Mouse (Mus musculus): ENCODE data around the gene Spesp1. TPM values are rescaled to one million over a fixed set of nuclear protein-coding genes. Genes with fewer than 3 reads are reported as not detected.

The Spesp1 gene
- total and polyA plus RNA-seq, 2 experiments from 2014 or later: not detected

DNA sequence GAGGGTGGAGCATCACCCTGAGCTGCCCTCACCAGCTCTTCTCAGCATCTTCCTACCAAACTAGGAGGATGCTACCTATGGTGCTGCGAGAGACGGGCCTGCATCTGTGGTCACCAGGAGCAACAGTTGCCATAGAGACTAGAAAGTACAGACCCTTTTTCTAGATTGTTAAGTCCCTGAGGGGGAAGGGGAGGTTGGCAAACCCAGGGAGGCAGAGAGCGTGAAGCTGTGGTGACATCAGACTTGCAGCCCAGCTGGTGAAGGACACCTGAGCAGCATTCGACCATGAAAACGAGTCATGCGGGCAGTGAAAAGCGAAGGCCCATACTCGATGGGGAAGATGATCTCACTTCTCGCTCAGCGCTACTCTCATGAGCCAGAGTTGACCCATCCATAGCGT, 24.0 kb downstream of the Spesp1 start:
- Histone ChIP-seq H3K4me1 (ENCODE audit: control insufficient read depth, insufficient read depth) (no peaks in the 10 kb centered on the region), H3K4me3 (ENCODE audit: low read depth, low read length) (no peak overlapping the region), H3K27me3 (ENCODE audit: control insufficient read depth, insufficient read depth, low read length) (no peaks in the 10 kb centered on the region), H3K9me3 (replicated peaks; ENCODE audit: control insufficient read depth, low read length) (peaks cover 8% of the 10 kb centered on the region; the same call in 1 of the 2 replicates), H3K36me3 (replicated peaks; ENCODE audit: control insufficient read depth, insufficient read depth, low read length) (no peaks in the 10 kb centered on the region), H3K4me2 (ENCODE audit: low read depth, low read length) (no peak overlapping the region), H3K27ac (ENCODE audit: low read depth) (no peak overlapping the region), H3K9ac (replicated peaks; ENCODE audit: low read depth, low read length) (no peak overlapping the region)
- 82% methylated on average over 11 of the region's 11 CpGs for WGBS
- ATAC-seq (ENCODE audit: insufficient read depth, low read depth) (no peak), DNase-seq (ENCODE audit: low spot score) (no peak)
- TF ChIP-seq EP300 (IDR thresholded peaks at IDR 0.05; ENCODE audit: low read depth): no peak
- no peak for TF ChIP-seq CTCF (IDR thresholded peaks at IDR 0.05; ENCODE audit: low read depth)

DNA sequence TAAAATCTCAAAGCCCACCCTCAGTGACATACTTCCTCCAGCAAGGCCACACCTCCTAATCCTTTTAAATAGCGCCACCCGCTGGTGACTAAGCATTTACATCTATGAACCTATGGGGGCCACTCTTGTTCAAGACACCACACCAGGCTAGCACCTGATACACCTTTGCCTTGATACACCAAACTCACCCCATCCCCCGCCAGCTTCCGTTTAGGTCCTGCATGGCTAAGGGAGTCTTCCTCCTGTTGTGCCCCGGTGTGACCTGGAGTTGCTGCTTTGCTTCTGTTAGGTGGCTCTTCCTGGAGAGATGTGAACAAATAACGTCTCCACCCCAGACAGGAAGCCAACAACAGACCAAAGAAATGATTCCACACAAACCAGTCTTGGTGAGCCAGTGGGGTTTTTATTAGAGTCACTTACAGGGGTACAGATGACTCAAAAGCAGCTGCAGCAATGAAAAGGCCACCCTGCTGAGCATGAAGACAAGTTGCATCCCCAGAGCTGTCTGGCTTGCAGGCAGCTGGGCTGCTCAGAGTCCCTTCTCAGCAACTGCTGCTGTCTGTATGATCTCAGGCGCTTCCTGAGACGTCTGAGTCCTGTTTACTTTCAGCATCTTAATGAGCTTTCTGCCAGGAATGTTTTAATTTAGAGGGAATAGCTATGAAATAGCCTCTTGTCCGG, 26.0 kb downstream of the Spesp1 start:
- H3K9ac ChIP-seq (replicated peaks; ENCODE audit: low read depth, low read length): no peak overlapping the region
- peaks cover 8% of the 10 kb centered on the region; the same call in 1 of the 2 replicates for H3K9me3 ChIP-seq (replicated peaks; ENCODE audit: control insufficient read depth, low read length)
- H3K4me2 ChIP-seq (ENCODE audit: low read depth, low read length): no peak overlapping the region
- no peak overlapping the region for H3K4me3 ChIP-seq (ENCODE audit: low read depth, low read length)
- ATAC-seq (ENCODE audit: insufficient read depth, low read depth) (no peak), DNase-seq (ENCODE audit: low spot score) (no peak)
- 67% methylated on average over 9 of the region's 9 CpGs for WGBS
- TF ChIP-seq CTCF (IDR thresholded peaks at IDR 0.05; ENCODE audit: low read depth): no peak
- TF ChIP-seq EP300 (IDR thresholded peaks at IDR 0.05; ENCODE audit: low read depth): no peak
- no peak overlapping the region for H3K27ac ChIP-seq (ENCODE audit: low read depth)
- no peaks in the 10 kb centered on the region for H3K4me1 ChIP-seq (ENCODE audit: control insufficient read depth, insufficient read depth)
- H3K27me3 ChIP-seq (ENCODE audit: control insufficient read depth, insufficient read depth, low read length): no peaks in the 10 kb centered on the region
- no peaks in the 10 kb centered on the region for H3K36me3 ChIP-seq (replicated peaks; ENCODE audit: control insufficient read depth, insufficient read depth, low read length)

- no peaks in the 10 kb centered on the region for H3K36me3 ChIP-seq (replicated peaks; ENCODE audit: control insufficient read depth, insufficient read depth, low read length)
- H3K9me3 ChIP-seq (replicated peaks; ENCODE audit: control insufficient read depth, low read length): no peaks in the 10 kb centered on the region
- H3K4me1 ChIP-seq (ENCODE audit: control insufficient read depth, insufficient read depth): no peaks in the 10 kb centered on the region
- TF ChIP-seq CTCF (IDR thresholded peaks at IDR 0.05; ENCODE audit: low read depth) (peak; percentile 50), EP300 (IDR thresholded peaks at IDR 0.05; ENCODE audit: low read depth) (no peak)
- no peak overlapping the region for H3K27ac ChIP-seq (ENCODE audit: low read depth)
- WGBS: 16% methylated on average over 3 of the region's 3 CpGs
- ATAC-seq (ENCODE audit: insufficient read depth, low read depth): no peak
- DNase-seq (ENCODE audit: low spot score): no peak
- H3K9ac ChIP-seq (replicated peaks; ENCODE audit: low read depth, low read length): no peak overlapping the region
- no peak overlapping the region for H3K4me2 ChIP-seq (ENCODE audit: low read depth, low read length)
- H3K4me3 ChIP-seq (ENCODE audit: low read depth, low read length): no peak overlapping the region
- no peaks in the 10 kb centered on the region for H3K27me3 ChIP-seq (ENCODE audit: control insufficient read depth, insufficient read depth, low read length)
These were observed 28.1 kb downstream of the Spesp1 start for GRCm38 (mm10) chr9:62253736-62254443.

GRCm38 (mm10) chr9:62250296-62250695, 31.7 kb downstream of the Spesp1 start:
- no peak overlapping the region for H3K4me3 ChIP-seq (ENCODE audit: low read depth, low read length)
- no peak overlapping the region for H3K27ac ChIP-seq (ENCODE audit: low read depth)
- no peak overlapping the region for H3K9ac ChIP-seq (replicated peaks; ENCODE audit: low read depth, low read length)
- H3K4me1 ChIP-seq (ENCODE audit: control insufficient read depth, insufficient read depth): no peaks in the 10 kb centered on the region
- WGBS: 76% methylated on average over 4 of the region's 4 CpGs
- ATAC-seq (ENCODE audit: insufficient read depth, low read depth) (no peak), DNase-seq (ENCODE audit: low spot score) (no peak)
- H3K9me3 ChIP-seq (replicated peaks; ENCODE audit: control insufficient read depth, low read length): no peaks in the 10 kb centered on the region
- TF ChIP-seq CTCF (IDR thresholded peaks at IDR 0.05; ENCODE audit: low read depth): no peak
- no peak for TF ChIP-seq EP300 (IDR thresholded peaks at IDR 0.05; ENCODE audit: low read depth)
- H3K36me3 ChIP-seq (replicated peaks; ENCODE audit: control insufficient read depth, insufficient read depth, low read length): no peaks in the 10 kb centered on the region
- no peak overlapping the region for H3K4me2 ChIP-seq (ENCODE audit: low read depth, low read length)
- H3K27me3 ChIP-seq (ENCODE audit: control insufficient read depth, insufficient read depth, low read length): no peaks in the 10 kb centered on the region

GRCm38 (mm10) chr9:62246380-62246942, 35.5 kb downstream of the Spesp1 start:
- no peak overlapping the region for H3K4me3 ChIP-seq (ENCODE audit: low read depth, low read length)
- 82% methylated on average over 4 of the region's 4 CpGs for WGBS
- no peak overlapping the region for H3K4me2 ChIP-seq (ENCODE audit: low read depth, low read length)
- DNase-seq (ENCODE audit: low spot score) (no peak), ATAC-seq (ENCODE audit: insufficient read depth, low read depth) (no peak)
- no peak overlapping the region for H3K9ac ChIP-seq (replicated peaks; ENCODE audit: low read depth, low read length)
- H3K27ac ChIP-seq (ENCODE audit: low read depth): no peak overlapping the region
- H3K4me1 ChIP-seq (ENCODE audit: control insufficient read depth, insufficient read depth): no peaks in the 10 kb centered on the region
- no peaks in the 10 kb centered on the region for H3K27me3 ChIP-seq (ENCODE audit: control insufficient read depth, insufficient read depth, low read length)
- no peaks in the 10 kb centered on the region for H3K9me3 ChIP-seq (replicated peaks; ENCODE audit: control insufficient read depth, low read length)
- H3K36me3 ChIP-seq (replicated peaks; ENCODE audit: control insufficient read depth, insufficient read depth, low read length): no peaks in the 10 kb centered on the region
- no peak for TF ChIP-seq CTCF (IDR thresholded peaks at IDR 0.05; ENCODE audit: low read depth)
- TF ChIP-seq EP300 (IDR thresholded peaks at IDR 0.05; ENCODE audit: low read depth): no peak
